Mouse (Mus musculus) left cerebral cortex, postnatal 4 days (tissue): ENCODE results near the gene Castor1. TPM values are rescaled to one million over a fixed set of nuclear protein-coding genes. Genes with fewer than 3 reads are reported as not detected.

Experiments
- DNase-seq: peaks from one replicate; pipeline ENCODE4 v3.0.0-alpha.2; 2022
- intact Hi-C: fragments of 180-260 bp; cut with DNase I; formaldehyde crosslinking; loops from one replicate; pipeline ENCODE4 v1.15.1; 2025
- total RNA-seq, 2 experiments: library from RNA; stranded (reverse); gene quantifications; 2 replicates each; pipeline ENCODE4 v1.2.3; 2021

Castor1 gene
- total RNA-seq, 2 experiments from 2014 or later, result 1.8 to 1.9 TPM

- no peak for DNase-seq
- intact Hi-C loops, result no loop called here
Observed at GRCm38 (mm10) chr11:4205951-4206350, 12.1 kb upstream of the Castor1 start.

GRCm38 (mm10) chr11:4206563-4206962 lies 11.5 kb upstream of the Castor1 start:
- intact Hi-C loops, result no loop called here
- DNase-seq, result no peak

DNA sequence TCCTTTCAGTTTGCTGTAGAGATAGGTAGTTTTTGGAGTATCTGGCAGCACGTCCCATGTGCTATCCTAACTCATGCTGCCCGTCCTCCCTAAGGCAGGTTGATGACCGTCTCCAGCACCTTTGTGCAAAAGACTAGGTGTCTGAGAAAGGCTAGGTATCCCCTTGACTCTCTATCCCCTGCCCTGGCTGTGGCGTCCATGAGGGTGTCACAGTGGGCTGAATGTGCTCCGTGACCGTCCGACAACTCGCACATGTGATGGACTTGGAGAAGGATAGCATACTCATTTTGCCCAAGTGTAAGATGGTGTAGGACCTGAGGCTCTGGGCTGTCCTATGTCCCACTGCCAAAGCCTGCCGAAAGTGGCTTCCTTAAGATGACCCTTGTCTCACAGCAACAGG lies 10.4 kb upstream of the Castor1 start:
- intact Hi-C loops, result no loop called here
- DNase-seq, result no peak

DNA sequence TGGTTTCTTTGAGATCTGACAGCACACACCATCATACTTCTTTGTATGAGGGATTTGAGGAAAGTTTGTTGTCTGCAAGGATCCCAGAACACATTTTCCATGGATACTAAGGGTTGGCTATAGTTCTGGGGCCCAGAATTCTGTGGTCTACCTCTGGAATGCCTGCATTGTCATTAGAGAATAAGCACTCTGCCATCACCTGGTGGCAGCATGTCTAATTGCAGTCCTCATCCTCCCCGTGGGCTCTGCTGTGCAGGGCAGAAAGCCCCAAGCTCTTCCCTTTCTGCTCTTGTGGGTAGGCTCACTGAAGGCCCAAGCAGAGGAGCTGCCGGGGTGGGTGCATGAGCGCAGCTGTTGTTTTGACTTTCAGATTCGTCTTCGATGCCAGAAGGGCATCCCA lies 8.5 kb upstream of the Castor1 start:
- intact Hi-C loops, result no loop called here
- no peak for DNase-seq

GRCm38 (mm10) chr11:4210786-4211185 lies 7.2 kb upstream of the Castor1 start:
- DNase-seq, result no peak
- intact Hi-C loops, result no loop called here

- intact Hi-C loops, result no loop called here
- DNase-seq, result no peak
Observed at GRCm38 (mm10) chr11:4213107-4213506, 4.9 kb upstream of the Castor1 start.

DNA sequence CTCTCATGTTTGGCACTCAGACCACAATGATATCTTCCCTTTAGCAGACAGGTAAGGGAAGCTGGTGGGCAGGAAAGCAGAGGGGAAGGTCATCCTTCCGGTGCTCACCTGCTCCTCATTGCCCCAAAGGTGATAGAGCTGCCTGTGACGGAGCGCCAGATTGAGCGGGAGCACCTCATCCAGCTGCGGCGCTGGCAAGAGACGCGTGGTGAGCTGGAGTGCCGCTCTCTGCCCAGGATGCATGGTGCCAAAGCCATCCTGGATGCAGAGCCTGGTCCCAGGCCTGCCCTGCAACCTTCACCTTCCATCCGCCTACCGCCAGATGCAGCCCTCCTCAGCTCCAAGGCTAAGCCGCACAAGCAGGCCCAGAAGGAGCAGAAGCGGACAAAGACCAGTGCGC lies 3.5 kb upstream of the Castor1 start:
- intact Hi-C loops, result no loop called here
- no peak for DNase-seq

DNA sequence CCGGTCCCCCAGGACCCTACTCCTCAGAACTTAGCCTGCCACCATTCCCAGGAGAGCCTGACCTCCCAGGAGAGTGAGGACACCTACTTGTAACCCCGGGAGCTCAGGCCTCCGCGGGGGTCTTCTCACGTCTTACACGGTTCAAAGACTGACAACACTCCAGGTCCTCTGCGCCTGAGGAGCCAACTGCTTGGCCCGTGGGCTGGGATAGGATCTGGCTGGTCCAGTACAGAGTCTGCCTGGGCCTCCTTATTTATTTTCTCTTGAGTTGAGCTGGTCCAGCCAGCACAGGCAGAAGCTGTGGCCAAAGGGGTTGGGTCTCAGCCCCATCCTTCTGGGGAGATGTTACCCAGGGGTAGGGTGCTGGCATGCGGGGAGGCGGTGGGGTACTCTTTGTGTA lies 3.0 kb upstream of the Castor1 start:
- intact Hi-C loops, result no loop called here
- no peak for DNase-seq

DNA sequence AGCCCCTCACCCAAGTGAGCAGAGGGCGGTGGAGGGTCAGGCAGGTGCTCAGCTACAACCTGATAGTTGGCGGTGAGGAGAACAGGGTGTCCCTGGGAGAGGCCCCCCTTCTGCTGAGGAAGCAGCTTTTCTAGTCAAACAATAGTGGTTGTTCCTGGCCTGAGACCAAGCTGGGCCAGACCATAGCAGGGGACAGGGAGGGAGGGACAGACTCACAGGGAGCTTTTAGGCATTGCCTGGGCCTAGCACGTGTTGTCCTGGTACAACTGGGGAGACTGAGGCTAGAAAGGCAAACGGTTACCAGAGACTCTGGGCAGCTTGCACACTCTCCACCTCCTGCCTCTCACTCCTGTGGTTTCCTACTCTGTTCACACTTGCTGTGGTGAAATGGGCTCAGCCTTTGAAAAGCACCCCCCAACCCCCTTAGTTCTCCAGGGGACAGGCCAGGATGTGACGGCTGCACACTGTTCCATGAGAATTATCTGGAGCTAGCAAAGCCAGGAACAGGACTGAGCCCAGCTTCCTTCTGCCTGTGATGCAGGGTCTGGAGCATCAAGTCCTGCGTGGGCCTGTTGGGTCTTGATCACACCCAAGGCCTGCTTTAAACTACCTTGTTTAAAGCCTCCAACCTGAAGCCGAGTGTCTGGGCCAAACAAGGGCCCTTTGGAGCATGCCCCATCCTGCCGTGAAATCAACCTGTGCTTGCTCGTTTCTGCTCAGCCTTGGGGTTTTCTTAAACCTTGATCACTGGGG lies 1.6 kb upstream of the Castor1 start:
- no peak for DNase-seq
- intact Hi-C loops, result no loop called here

- intact Hi-C loops, result loop anchor here (2.0 kb wide), 1 partner anchor 84 kb away; the partner anchor contains the start of gene Rnf215
- DNase-seq, result no peak
Observed at GRCm38 (mm10) chr11:4218637-4219036, 612 bp downstream of the Castor1 start.

DNA sequence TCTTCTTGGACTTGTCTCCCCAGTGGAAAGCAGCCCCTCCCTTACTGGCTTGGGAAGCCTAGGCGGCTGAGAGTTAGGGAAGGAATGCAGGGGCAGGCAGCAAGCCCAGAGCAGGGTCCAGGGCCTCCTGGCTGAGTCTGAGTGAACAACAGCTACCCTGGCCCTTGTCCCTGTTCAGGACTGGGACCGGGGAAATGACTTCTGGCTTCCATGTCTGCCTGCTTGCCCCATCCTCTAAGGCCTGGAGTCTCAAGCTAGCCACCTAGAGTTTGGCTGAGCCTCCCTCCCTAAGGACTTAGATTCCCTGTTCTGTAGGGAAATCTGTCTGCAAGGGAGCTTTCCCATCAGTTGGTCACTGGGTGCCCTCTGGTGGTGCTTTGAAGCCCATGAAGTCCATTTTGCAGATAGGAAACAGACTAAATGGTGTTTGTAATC lies 1.3 kb downstream of the Castor1 start:
- intact Hi-C loops, result loop anchor here (2.0 kb wide), 1 partner anchor 85 kb away; the partner anchor contains the start of gene Rnf215
- DNase-seq, result peak; percentile 63

DNA sequence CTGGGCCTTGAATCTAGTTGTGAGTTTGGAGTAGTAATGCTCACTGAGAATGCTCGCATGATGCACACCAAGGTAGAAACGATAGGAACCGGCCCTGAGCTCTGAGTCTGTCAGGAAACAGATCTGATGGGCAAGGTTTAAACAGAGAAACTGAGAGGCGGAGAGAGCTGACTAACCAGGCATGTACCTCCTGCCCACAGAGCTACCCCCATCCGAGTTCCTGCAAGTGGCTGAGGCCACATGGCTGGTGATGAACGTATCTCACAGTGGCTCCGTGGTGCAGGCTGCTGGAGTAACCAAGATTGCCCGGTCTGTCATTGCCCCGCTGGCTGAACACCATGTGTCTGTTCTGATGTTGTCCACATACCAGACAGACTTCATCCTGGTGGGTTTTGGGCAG lies 1.9 kb downstream of the Castor1 start:
- intact Hi-C loops, result loop anchor here (2.0 kb wide), 1 partner anchor 85 kb away; the partner anchor contains the start of gene Rnf215
- DNase-seq, result no peak

DNA sequence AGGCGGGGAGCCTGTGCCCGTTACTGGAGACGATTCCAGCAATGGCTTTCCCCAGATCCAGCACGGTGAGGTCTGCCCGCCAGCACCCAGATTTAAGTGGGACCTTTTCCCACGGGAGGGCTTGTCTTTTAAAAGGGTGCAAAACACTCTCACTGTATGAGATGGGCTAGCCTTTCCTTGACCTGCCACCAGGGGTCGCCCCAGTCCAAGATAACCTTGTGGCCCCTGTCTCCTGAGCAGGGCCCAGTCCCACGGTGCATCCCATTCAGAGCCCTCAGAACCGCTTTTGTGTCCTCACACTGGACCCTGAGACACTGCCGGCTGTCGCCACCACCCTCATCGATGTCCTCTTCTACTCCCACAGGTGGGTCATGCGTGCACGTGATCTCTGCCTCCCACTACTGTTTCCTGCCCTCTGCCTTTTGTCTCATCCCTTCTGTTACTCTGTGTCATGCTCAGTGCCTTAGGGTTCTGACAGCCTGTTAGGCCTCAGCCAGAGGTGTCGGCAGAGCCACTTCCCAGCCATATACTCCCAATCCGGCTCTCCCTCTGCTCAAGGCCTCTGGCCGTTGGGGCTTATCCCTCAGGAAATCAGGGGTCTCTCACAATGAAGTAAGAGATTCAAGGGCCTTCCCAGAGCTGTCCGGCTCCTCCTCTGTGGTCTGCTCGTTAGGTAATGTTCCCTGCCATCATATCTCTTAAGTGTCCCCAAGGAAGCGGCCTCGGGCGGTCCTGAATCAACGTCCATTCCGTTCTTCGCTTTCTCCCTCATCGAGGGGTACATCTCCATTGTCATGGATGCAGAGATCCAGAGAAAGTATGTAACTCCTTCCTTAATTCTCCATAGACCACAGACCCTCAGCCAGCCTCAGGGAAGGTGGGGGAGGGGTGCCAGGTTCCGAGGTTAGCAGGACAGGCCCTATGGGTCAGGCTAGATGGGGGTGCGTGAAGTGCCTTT lies 2.7 kb downstream of the Castor1 start:
- intact Hi-C loops, result no loop called here
- DNase-seq, result peak; percentile 84

- DNase-seq, result no peak
- intact Hi-C loops, result no loop called here
Observed at GRCm38 (mm10) chr11:4222046-4222950, 4.3 kb downstream of the Castor1 start.

GRCm38 (mm10) chr11:4223393-4224188 lies 5.6 kb downstream of the Castor1 start:
- DNase-seq, result no peak
- intact Hi-C loops, result no loop called here

- DNase-seq, result no peak
- intact Hi-C loops, result no loop called here
Observed at GRCm38 (mm10) chr11:4224223-4224622, 6.2 kb downstream of the Castor1 start.

DNA sequence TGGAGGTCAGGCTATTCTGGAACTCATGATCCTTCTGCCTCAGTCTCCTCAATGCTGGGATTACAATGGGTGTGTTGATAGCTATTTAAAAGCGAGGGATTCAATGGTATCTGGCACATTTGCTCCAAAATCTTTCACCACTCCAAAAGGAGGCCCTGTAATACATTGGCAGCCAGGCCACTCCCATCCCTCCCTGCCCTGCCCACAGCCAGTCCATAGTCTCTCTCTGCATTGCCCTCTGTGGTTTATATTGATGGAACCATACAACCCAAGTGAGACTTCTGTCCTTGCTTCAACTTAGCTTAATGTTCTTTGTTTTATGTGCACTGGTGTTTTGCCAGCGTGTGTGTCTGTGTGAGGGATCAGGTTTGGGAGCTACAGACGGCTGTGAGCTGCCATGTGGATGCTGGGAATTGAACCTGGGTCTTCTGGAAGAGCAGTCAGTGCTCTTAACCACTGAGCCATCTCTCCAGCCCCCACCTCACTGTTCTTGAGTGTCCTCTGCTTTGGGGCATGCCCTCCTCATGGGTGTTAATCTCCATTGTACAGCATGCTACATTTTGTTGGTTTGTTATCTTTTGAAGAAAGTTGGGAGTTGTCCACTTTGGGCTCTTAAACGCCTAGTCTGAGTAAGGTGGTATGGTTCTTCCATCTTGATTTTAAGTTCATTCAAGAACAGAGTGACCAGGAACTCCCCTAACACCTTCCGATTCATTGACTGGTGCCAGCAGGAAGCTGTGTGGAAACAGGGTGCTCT lies 8.7 kb downstream of the Castor1 start:
- DNase-seq, result no peak
- intact Hi-C loops, result no loop called here

DNA sequence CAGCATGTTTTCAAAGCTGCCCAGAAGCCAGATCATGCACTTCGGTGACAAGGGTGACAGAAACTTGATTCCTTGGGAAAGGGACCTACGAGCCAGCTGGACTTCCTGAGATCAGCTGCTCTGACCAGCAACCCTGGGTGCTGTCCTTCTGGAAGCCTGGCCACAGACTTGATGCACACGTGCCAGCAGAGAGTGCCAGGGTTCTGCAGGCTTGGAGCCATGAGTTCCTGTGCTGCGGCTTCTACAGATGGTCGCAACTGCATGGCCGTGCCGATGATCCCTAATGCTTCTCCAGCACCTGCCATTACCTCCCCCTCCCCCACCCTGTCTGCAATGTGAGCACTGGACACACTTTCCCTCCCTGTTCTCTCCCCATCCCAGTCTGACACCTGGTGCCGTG lies 10.4 kb downstream of the Castor1 start:
- intact Hi-C loops, result no loop called here
- DNase-seq, result peak; percentile 93

DNA sequence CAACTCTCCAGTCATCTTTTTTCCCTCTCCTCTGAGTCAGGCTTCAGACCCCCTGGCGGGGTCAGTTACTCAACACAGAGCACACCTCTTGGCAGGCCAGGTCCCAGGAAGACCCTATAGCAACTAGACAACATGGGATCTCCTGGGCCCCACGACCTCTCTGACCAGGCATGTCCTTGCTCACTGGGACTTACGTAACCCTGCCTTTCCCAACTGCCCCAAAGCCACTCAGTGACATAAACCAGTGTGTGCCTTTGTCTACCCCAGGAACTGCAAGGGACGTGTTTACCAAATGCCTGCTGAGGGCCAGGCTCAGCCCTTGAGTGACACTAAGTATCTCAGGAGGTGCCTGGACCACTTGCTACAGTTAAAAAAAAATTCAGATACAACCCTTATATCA lies 11.8 kb downstream of the Castor1 start:
- DNase-seq, result no peak
- intact Hi-C loops, result no loop called here
